Mouse (Mus musculus): ENCODE results near the gene Amh.
"Not testable (repeated sequence)": the region's sequence is repeated elsewhere in the genome, so short reads cannot be mapped to it uniquely, and the experiment has no call there.

The Amh gene

DNA sequence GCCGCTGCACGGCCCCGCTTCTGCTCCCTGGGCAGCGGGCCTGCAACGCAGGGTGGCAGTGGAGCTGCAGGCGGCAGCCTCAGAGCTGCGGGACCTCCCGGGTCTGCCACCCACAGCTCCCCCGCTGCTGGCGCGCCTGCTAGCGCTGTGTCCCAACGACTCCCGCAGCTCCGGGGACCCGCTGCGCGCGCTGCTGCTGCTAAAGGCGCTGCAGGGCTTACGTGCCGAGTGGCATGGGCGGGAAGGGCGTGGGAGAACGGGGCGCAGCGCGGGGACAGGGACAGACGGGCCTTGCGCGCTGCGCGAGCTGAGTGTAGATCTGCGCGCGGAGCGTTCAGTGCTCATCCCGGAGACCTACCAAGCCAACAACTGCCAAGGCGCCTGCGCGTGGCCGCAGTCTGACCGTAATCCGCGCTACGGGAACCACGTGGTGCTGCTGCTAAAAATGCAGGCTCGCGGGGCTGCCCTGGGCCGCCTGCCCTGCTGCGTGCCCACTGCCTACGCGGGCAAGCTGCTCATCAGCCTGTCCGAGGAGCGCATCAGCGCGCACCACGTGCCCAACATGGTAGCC lies 2.1 kb downstream of the Amh start:
- peak; percentile 73 for DNase-seq (ENCODE audit: low read depth, low spot score)

DNA sequence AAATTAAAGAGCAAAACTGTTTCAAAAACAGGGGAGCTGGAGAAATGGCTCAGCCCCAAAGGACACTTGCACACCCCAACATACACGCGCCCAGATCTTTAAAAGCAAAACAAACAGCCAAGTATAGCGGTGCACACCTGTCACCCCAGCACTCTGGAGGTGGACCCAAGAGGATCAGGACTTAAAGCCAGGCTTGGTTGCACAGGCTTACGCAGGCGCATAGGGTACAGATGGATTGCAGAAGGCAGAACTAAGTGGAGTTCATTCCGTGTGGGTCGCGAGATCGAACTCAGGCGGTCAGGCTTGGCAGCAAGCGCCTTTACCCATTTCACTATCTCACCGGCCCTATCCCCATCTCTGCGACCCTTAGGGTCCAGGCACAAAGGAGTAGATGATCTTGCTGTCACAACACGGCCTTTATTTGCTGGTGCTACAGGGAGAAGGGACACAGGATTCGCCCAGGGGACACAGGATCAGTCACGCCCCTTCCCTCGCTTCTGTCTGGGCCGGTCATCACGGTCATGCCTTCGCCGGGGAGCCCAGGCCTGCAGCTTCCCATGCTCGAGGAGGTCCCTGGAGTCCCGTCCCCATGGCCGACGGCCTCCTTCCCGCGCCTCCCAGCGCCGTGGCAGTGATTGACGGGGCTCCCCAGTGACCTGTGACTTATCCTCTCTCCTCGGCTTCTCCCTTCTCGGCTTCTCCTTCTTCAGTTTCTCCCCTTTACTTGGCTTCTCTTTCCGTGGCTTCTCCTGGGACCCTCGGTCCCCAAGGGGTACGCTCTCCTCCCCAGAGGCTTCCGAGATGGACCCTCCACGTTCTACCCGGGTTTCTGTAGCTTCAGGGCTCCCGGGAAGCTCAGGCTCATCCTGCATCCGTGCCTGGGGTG lies 3.3 kb downstream of the Amh start:
- DNase-seq (ENCODE audit: low read depth, low spot score), result no peak

DNA sequence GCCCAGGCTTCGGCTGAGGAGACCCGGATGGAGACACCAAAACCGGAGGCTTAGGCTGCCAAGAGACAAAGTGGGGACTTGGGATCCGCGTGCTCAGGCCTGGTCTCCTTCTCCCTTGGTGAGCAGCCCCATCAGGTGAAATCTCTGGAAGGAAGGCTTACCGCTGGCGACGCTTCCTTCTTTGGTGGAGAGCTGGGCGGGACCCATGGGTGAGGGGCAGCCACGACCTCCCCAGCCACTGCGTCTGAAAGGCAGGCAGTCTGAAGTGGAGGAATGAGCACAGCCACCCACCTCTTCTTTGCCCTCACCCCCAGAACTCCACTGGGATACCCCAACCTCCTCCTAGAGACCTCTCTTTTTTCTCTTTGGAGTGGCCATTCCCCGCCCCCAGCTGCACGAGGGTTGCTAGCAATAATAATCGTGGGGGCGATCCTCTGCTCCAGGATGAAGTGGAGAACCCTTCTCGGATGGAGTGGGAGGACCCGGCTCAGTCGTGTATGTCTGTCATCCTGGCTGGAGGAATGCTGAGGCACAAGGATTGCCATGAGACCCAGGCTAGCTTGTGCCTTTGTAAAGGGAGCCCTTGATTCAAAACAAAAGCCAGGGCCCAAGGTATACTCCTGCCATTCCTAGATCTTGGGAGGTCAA lies 4.1 kb downstream of the Amh start:
- no peak for DNase-seq (ENCODE audit: low read depth, low spot score)

DNA sequence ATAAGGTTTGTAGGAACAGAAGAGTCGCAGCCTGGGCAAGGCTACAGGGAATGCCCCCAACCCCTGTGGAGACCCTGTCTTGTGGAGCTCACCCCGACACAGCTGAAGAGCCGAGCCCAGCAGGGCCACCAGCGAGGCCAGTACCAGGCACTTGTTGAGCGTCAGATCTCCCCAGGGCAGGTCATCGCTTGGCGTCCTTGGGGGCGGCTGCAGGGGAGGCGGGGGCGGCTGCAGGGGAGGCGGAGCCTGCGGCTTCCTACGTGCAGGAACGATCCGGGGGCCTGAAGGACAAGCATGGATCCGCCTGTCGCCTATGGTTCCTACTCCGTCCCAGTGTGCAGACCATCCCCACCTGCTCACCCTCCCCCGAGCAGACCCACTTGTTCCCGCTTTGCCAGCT lies 5.0 kb downstream of the Amh start:
- no peak for DNase-seq (ENCODE audit: low read depth, low spot score)

DNA sequence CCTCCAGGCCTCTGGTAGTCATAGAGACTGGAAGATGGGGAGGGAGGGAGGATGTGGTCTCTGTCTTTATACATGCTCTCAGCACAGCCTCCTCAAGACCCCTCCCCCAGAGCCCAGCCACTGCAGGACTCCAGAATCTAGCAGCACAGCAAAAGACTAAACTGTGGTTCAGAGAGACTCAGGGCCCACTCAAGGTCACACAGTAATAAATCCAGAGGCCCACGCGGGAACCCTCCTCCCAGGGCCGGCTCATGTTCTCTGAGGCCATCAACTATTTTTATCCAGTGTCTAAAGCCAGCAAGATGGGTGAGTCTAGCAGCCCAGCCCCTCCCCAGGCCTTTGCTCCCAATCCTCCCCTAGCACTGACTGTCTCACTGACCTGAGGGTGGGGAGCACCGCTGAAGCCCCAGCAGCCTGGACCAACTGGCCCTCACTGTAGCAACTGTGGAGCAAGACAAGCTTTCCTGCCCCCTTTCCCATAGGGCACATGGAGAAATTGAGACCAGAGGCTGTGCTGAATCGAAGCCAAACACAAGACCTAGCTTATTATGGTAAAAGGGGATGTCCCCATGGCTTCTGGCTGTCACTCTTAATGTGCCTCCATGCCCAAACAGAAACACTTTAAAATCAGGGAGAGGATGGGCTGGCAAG lies 7.5 kb downstream of the Amh start:
- DNase-seq (ENCODE audit: low read depth, low spot score), result no peak

DNA sequence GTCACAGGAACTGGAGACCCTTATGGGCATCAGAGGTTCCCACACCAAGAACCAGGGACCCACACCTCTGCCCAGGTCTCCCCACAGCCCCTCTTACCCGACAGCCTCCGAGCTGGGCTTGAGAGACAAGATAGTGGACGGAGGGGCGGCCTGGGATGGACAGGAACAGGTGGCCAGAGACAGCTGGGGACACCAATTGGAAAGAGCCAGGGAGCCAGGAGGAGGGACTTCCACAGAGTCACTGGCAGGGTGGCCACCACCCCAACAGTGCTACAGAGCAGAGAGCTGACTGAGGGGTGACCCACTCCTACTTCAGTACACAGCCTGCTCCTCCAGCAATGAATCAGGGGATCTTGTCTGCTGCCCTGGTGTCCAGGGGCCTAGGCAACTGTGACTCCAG lies 8.3 kb downstream of the Amh start, which contains the start of gene Jsrp1:
Gene Jsrp1, minus strand, starts transcription at position 133 of the 400 bp plus-strand sequence.
- no peak for DNase-seq (ENCODE audit: low read depth, low spot score)

DNA sequence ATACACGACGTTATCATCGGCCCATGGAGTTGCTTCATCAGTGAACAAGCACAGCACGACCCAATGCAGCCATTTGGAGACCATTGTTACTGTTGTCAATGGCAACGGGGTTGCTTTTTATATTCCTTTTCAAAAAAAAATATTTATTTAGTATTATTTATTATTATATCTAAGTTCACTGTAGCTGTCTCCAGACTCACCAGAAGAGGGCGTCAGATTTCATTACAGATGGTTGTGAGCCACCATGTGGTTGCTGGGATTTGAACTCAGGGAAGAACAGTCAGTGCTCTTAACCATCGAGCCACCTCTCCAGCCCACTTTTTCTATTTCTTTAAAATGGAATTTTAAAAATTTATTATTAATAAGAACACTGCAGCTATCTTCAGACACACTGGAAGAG lies 9.8 kb downstream of the Amh start:
- no peak for DNase-seq (ENCODE audit: low read depth, low spot score)

DNA sequence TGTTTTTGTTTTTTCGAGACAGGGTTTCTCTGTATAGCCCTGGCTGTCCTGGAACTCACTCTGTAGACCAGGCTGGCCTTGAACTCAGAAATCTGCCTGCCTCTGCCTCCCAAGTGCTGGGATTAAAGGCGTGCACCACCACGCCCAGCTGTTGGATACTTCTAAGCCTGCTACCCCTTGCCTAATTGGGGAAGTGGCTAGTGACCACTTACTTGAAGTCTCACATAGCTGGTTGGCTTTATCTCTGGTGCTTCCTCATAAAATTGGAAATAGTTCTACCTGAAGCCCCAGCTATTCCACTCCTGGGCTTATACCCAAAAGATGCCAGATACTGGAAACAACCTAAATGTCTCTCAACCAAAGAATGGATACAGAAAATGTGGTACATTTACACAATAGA lies 11.3 kb downstream of the Amh start:
- not testable (repeated sequence) for DNase-seq (ENCODE audit: low read depth, low spot score)

DNA sequence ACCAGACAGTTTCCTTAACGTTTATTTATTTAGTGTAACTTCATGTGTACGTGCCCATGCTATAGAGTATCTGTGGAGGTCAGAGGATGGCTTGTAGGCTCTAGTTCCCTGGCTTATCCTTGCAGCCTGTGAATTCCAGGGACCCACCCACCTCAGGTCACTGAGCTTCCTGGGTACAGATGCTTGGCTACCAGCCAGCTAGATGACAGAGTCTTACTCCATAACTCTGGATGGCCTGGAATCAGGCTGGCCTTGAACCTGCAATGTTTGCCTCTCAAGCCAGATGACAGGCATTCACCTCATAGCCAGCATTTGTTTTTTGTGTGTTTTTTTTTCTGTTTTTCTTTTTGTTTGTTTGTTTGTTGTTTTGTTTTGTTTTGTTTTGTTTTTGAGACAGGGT lies 12.1 kb downstream of the Amh start:
- no peak for DNase-seq (ENCODE audit: low read depth, low spot score)

DNA sequence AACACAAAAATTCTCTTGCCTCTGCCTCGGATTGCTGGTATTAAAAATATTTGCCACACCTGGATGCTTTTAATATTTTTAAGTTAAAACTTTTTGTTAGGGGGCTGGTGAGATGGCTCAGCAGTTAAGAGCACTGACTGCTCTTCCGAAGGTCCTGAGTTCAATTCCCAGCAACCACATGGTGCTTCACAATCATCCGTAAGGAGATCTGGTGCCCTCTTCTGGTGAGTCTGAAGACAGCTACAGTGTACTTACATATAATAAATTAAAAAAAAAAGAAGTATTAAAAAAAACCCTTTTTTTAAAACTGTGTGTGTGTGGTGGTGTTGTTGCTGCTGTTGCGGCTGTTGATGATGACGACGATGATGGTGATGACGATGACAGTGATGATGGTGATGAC lies 12.9 kb downstream of the Amh start:
- DNase-seq (ENCODE audit: low read depth, low spot score), result not testable (repeated sequence)

DNA sequence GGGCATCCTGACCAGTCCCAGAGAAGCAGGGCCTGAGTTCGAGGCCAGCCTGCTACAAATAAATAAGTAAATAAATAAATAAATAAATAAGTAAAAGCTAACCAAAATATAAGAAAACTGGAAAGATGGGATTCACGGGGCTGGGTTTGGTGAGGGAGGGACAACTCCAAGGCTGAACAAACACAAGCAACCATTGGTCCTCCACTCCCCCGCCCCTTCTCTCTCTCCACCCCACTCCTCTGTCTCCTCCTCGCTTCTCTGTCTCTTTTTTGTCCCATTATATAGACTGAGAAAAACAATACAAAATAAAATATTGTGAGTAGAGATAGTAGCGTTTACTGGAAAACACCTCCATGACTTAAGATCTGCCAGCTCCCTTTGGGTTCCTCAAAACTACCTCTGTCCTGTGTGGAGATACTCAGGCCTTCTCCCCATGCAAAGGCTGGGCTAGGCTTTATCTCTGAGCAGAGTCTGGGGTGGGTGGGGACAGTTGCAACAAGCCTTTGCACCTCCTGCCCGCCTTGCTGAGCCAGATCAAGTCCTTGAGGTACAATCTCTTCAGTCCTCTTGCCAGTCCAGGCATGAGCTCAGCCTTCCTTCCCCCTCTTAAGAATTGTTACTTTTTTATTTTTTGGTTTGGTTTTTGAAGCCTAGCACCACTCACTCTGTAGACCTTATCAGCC lies 13.7 kb downstream of the Amh start:
- no peak for DNase-seq (ENCODE audit: low read depth, low spot score)

DNA sequence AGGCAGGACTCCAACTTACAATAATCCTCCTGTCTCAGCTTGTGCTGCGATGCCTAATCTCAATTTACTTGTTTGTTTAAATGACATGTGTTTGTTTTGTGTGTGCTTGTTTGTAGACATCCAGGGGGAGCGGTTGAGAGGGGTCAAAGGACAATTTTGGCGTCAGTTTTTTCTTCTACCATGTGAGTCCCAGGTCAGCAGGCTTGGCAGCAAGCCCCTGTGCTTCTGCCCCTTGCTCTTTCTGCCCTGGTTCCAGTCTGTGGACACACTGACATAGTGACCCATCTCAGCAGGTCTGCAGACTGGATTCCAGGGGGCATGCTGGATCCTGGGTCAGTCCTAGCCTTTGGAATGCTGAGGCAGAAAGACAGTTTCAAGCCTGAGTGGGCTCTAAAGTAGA lies 14.4 kb downstream of the Amh start:
- no peak for DNase-seq (ENCODE audit: low read depth, low spot score)

DNA sequence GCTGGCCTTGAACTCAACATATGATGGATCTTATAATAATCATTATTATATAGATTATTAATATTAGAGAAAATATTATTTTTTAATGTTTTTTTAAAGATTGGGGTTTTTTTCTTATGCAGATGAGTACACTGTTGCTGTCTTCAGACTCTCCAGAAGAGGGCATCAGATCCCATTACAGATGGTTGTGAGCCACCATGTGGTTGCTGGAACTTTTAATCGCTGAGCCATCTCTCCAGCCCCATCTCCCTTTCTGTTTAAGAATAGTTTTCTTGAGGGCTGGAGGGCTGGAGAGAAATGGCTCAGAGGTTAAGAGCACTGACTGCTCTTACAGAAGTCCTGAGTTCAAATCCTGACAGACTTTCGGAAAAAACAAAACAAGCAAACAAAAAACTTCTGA lies 16.9 kb downstream of the Amh start:
- DNase-seq (ENCODE audit: low read depth, low spot score), result no peak

DNA sequence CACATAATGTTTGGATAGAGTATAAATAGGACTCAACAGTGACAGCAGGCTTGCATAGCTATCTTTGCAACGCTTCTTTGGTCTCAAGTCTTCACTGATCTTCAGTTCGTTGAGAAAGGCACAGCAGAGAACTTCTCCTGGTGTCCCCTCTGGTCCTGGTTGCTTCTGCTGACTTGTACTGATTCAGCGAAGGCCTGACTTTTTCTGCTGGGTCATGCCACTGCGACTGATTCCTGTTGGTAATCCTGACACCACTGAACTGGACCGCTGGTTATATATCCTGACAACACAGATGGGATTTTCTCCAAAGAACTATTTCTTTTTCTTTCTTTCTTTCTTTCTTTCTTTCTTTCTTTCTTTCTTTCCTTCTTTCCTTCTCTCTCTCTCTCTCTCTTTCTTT lies 17.5 kb downstream of the Amh start:
- DNase-seq (ENCODE audit: low read depth, low spot score), result no peak

DNA sequence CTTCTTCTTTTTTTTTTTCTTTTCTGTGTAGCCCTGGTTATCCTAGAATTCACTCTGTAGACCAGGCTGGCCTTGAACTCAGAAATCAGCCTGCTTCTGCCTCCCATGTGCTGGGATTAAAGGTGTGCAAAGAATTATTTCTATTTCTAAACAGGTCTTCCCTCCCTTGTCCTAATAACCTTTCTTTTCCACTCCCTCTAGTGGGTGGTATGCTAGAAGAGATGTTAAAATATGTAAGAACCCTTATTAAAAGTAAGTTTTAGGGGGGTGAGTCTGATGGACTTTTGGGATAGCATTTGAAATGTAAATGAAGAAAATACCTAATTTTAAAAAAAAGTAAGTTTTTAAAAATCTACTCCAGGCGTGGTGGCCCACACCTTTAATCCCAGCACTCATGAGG lies 18.3 kb downstream of the Amh start:
- DNase-seq (ENCODE audit: low read depth, low spot score), result no peak

DNA sequence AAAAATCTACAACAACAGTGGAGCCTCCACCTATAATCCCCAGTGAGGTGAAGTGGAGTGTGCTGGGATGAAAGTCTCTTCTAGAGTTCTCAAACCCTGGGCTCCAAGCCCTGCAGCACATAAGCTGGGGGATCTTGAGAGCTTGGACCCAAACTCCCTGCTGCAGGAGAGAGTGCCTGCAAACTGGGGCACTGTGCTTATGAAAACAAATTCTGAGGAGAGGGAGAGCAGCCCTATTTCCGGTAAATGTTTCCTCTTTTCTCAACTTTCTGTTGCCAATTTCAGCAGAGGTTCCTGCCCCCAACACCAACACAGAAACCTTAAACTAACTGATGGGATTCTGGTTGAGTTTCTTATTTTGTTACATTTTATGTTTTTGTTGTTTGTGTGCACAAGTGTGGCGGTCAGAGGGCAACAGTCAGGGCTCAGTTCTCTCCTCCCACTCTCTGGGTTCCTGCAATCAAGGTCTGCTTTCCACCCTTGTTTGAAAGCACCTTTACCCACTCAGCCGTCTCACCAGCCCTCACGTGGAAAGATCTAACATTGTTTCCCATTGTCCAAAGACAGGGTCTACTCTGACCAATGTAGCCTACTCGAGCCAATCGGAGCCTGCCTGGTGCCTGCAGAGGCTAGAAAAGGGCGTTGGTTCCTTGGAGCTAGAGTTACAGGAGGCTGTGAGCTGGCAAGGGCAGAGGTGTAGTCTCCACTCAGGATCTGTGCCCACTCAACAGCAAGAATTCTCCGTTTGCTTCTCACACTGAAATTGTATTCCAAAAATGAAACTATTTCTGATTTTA lies 19.0 kb downstream of the Amh start:
- no peak for DNase-seq (ENCODE audit: low read depth, low spot score)

DNA sequence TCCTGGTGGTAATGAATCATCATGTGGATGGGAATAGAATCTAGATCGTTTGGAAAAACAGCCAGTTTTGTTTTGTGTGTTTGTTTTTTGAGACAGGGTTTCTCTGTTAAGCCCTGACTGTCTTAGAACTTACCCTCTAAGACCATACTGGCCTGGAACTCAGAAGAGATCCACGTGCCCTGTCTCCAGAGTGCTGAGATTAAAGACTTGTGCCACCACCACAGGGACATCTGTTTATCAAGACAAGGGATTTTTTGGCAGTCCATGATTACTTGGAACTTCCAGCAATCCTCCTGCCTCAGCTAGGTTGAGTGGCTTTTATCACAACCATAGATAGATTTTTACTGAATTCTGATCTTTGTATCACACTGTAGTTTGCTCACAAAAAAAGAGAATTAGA lies 19.8 kb downstream of the Amh start:
- no peak for DNase-seq (ENCODE audit: low read depth, low spot score)

DNA sequence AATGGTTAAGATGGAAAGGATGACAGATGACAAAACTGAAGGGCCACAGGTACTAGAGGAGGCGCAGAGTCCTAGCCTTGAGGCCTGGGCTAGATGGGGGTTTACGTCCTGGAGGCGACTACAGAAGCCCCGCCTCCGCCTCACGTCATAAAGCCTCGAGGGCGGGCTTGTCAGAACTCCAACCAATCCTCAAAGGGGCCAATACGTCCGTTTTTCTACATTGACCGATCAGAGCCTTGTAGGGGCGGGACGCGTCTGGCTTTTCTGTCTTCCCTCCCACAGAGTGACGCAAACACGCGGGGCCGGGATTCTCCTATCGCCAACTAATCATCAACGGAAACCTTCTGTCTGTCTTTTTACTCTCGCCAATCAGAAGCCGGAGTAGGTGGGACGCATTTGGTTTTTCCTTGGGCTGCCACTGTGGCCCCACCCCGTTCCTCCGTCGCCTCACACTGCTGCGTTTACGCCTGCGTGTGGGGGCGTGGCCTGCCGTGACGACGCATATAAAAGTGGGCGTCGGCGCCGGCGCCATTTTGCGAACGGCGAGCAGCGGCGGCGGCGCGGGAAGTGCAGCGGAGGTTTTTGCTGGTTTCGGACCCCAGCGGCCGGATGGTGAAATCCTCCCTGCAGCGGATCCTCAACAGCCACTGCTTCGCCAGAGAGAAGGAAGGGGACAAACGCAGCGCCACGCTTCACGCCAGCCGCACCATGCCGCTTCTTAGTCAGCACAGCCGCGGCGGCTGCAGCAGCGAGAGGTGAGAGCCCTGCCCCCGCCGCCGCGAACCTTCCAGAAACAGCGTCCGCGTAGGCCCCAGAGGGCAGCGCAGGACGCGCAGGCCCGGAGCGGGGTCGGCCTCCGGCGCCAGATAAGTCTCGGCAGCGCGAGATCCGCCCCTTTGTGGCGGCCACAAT lies 21.4 kb downstream of the Amh start, which contains the start of gene Oaz1:
Gene Oaz1, plus strand, starts transcription at position 506 of the 912 bp plus-strand sequence.
- DNase-seq (ENCODE audit: low read depth, low spot score), result peak; percentile 99

DNA sequence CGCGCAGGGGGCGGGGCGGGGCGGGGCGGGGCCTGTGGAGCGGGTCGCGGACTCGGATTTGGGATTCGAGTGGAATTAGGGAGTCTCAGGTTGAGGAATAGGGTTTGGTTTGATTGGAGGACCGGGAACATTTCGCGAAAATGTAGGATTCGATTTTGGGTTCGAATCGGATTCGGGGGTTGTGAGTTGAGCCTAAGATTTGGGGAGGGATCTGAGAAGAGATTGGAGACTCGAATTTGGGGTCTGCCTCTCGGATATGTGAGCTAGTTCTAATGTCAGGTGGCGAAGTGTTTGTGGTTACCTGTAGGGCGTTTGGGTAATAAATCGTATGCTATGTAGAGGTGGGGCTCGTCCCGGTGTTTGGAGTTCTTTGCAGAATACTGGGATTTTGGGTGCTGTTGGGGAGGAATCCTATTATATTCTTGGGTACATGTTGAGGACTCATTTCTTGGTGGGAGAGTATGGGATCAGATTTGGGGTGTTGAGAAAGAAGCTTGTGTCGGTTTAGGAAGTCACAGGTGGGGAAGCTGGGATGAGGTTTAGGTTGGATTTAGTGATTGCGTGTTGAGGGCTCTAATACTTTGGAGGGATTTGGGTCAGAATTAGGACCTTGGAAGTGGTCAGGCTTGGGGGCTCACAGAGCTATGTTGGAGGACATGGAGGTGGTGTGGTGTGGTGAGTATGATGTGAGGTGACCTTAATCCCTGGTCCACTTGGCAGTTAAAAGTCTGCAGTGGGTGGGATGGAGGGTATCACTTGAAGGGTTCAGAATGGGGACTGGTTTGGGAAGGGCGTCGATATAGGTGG lies 22.2 kb downstream of the Amh start:
- no peak for DNase-seq (ENCODE audit: low read depth, low spot score)
